Mouse (Mus musculus) embryonic facial prominence, embryonic 14.5 days (tissue): Measurements from ENCODE around the gene Hbb-bh1. TPM values are rescaled to one million over a fixed set of nuclear protein-coding genes. Genes with fewer than 3 reads are reported as not detected.

ENCODE experiments used
- ATAC-seq: fragments of 200-750 bp; cut with Nextera tagmentation; 2 replicates; pipeline ENCODE4 v1.8.0; 2017; ENCODE audit warnings: low read depth, moderate number of reproducible peaks, moderate TSS enrichment
- DNase-seq: peaks from one replicate; pipeline ENCODE4 v3.0.0-alpha.2; 2015; ENCODE audit warnings: low spot score
- H3K27ac ChIP-seq: fragments of 300-500 bp; sonication (generic); replicated peaks from 2 replicates; pipeline ENCODE4 v1.5.1; 2014; ENCODE audit warnings: low read depth, mild to moderate bottlenecking, low read length, moderate library complexity
- H3K27me3 ChIP-seq: fragments of 300-500 bp; sonication (generic); replicated peaks from 2 replicates; pipeline ENCODE4 v1.6.1; 2014; ENCODE audit warnings: low read length; ENCODE audit not compliant: control insufficient read depth, insufficient read depth
- H3K36me3 ChIP-seq: fragments of 300-500 bp; sonication (generic); 2 replicates; pipeline ENCODE4 v1.6.1; 2014; ENCODE audit warnings: low read length, mixed read lengths; ENCODE audit not compliant: control insufficient read depth, insufficient read depth
- H3K4me1 ChIP-seq: fragments of 300-500 bp; sonication (generic); 2 replicates; pipeline ENCODE4 v1.6.1; 2014; ENCODE audit warnings: antibody characterized with exemption, low read length; ENCODE audit not compliant: control insufficient read depth, insufficient read depth
- H3K4me2 ChIP-seq: fragments of 300-500 bp; sonication (generic); 2 replicates; pipeline ENCODE4 v1.6.1; 2014; ENCODE audit warnings: low read depth, mild to moderate bottlenecking, low read length, moderate library complexity, mixed read lengths
- H3K4me3 ChIP-seq: fragments of 300-500 bp; sonication (generic); 2 replicates; pipeline ENCODE4 v1.5.1; 2014; ENCODE audit warnings: low read depth, mild to moderate bottlenecking, low read length
- H3K9ac ChIP-seq: fragments of 300-500 bp; sonication (generic); 2 replicates; pipeline ENCODE4 v1.6.1; 2014; ENCODE audit warnings: low read depth, mild to moderate bottlenecking, low read length, moderate library complexity, mixed read lengths
- H3K9me3 ChIP-seq: fragments of 300-500 bp; sonication (generic); 2 replicates; pipeline ENCODE4 v1.6.1; 2016; ENCODE audit warnings: low read length; ENCODE audit not compliant: control insufficient read depth
- WGBS: fragments of 180-500 bp; shearing (Covaris S2); extraction: QIAGEN DNeasy Blood & Tissue Kit; methylation state at CpG from one replicate; pipeline ENCODE4 v1.1.7; 2014; 5-methylcytosine and 5-hydroxymethylcytosine counted together
- polyA plus RNA-seq: library from polyadenylated mRNA; unstranded; fragments of >200 nt; fragmentation: Nextera tagmentation; extraction: Ambion mirVana; gene quantifications from 2 replicates; pipeline ENCODE4 v1.2.1, GENCODE M21; 2014

Hbb-bh1 gene
- 3.6 and 8.0 TPM in 2 replicates for polyA plus RNA-seq

DNA sequence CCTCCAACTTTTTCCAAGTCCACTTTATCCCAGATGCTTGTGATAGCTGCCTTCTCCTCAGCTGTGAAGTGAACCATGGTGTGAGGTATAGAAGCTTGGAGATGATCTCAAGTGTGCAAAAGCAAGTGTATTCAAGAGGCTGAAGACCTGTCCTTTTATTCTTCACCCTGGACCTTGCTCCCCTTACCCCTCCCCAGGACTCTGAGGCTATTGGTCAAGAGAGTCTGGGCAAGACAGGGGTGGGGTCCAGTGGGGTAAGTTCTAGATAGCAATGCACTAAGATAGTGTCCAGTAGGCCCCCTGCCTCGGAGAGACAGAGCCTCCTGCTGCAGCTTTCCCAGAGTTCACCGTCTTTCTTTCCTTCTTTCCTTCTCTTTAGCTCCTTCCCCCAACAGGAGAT is at the start of gene Hbb-bh1:
Hbb-bh1 (minus strand) TSS at position 131 of the 400 bp plus-strand sequence.
- no peak for ATAC-seq
- 74% methylated on average over 2 of the region's 2 CpGs for WGBS
- H3K27me3 ChIP-seq, result no peaks in the 10 kb centered on the region

DNA sequence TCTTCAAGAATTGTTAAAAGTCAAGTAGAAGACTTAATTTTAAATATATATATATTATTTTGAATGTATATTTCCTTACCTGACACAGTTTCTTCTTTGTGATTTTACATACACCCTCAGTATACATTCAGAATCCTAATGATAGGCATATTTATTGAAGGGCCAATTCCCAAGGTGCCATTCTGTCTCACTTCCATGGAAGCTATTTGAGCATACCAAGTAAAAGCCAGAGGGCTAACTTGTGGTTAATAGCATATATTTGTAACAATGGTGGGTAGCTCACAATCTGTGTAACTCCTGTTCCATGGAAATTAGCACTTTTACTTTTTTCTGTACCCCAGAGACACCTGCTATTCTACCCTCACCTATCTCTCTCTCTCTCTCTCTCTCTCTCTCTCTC is 43.2 kb upstream of the Hbb-bh1 start, which contains the start of gene Olfr66:
Olfr66 (minus strand) TSS at position 101 of the 400 bp plus-strand sequence.
- Histone ChIP-seq H3K4me1 (no peaks in the 10 kb centered on the region), H3K4me3 (no peak within 1 kb of the TSS), H3K36me3 (no peaks in the 10 kb centered on the region), H3K9me3 (no peaks in the 10 kb centered on the region), H3K9ac (no peak within 1 kb of the TSS), H3K27ac (no peak within 1 kb of the TSS), H3K27me3 (no peaks in the 10 kb centered on the region), H3K4me2 (no peak within 1 kb of the TSS)
- no peak for ATAC-seq
- no peak for DNase-seq

More for the DNA sequence above, at the start of gene Hbb-bh1:
- Histone ChIP-seq H3K4me2 (no peak within 1 kb of the TSS), H3K4me3 (no peak within 1 kb of the TSS), H3K9me3 (no peaks in the 10 kb centered on the region), H3K36me3 (no peaks in the 10 kb centered on the region), H3K27ac (no peak within 1 kb of the TSS), H3K9ac (no peak within 1 kb of the TSS), H3K4me1 (no peaks in the 10 kb centered on the region)
- no peak for DNase-seq

DNA sequence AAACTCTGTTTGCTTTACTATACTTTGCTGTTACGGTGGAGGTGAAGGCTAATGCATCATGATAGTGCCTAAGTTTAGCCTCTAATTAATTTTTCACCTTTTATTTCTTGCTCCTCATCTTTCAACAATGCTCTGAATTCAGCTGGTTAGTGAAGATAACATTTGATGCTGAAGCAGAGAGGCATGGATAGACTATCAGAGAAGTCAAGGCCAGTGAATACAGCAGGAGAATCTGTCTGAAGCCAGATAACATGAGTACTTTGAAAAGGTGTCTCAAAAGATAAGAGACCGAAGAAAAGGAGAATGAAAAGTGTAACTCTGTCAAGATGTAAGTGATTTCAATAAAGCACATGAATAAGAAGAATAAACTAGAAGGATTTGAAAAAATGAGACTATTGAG is 34.1 kb upstream of the Hbb-bh1 start:
- no peak for ATAC-seq
- DNase-seq, result no peak
- Histone ChIP-seq H3K27ac (no peak overlapping the region), H3K9me3 (no peaks in the 10 kb centered on the region), H3K9ac (no peak overlapping the region), H3K4me1 (no peaks in the 10 kb centered on the region), H3K36me3 (no peaks in the 10 kb centered on the region), H3K4me3 (no peak overlapping the region), H3K27me3 (no peaks in the 10 kb centered on the region), H3K4me2 (no peak overlapping the region)
- 80% methylated on average over 2 of the region's 2 CpGs for WGBS

DNA sequence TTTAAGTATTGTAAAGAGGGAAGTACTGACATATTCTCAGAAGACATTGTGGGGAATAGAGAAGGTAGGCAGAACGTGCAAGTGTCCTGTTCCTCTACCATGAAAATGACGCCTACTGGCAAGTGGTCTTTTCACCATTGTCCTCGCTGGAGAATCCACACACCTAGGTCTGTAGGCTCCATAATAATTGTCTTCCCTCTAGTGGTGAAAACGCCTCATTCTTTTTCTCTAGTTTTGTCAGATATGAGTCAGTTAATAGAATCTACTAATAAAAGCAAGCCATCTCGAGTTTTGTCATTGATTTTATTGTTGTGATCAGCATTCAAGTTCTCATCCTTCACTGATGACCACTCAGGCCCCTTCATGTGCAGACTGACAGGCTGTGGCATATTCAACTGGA is 31.5 kb upstream of the Hbb-bh1 start:
- Histone ChIP-seq H3K36me3 (no peaks in the 10 kb centered on the region), H3K9ac (no peak overlapping the region), H3K4me1 (no peaks in the 10 kb centered on the region), H3K9me3 (no peaks in the 10 kb centered on the region), H3K4me2 (no peak overlapping the region), H3K4me3 (no peak overlapping the region), H3K27me3 (no peaks in the 10 kb centered on the region), H3K27ac (no peak overlapping the region)
- WGBS, result 48% methylated on average over 5 of the region's 5 CpGs
- DNase-seq (no peak), ATAC-seq (no peak)

DNA sequence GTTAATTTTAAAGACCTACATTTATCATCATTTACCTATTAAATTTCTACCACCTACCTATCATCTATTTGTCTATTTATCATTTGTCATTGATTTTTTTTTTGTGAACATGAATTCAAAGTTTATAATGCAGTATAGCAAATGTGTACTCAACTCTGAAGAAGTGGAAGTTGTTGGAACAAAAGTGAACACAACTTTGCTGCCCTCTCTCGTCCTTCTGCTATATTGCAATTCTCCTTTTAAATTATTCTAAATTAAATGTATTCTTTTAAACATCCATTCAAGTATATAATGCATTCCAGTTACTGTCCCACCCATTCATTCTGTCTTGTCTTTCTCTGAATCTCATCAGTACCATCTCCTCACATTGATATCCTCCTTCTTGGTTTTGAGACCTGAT is 30.1 kb upstream of the Hbb-bh1 start:
- WGBS, result 4% methylated on average over 1 of the region's 1 CpGs
- peak; percentile 5 for DNase-seq
- Histone ChIP-seq H3K9me3 (no peaks in the 10 kb centered on the region), H3K4me1 (no peaks in the 10 kb centered on the region), H3K36me3 (no peaks in the 10 kb centered on the region), H3K9ac (no peak overlapping the region), H3K27ac (no peak overlapping the region), H3K4me2 (no peak overlapping the region), H3K4me3 (no peak overlapping the region), H3K27me3 (no peaks in the 10 kb centered on the region)
- ATAC-seq, result no peak

DNA sequence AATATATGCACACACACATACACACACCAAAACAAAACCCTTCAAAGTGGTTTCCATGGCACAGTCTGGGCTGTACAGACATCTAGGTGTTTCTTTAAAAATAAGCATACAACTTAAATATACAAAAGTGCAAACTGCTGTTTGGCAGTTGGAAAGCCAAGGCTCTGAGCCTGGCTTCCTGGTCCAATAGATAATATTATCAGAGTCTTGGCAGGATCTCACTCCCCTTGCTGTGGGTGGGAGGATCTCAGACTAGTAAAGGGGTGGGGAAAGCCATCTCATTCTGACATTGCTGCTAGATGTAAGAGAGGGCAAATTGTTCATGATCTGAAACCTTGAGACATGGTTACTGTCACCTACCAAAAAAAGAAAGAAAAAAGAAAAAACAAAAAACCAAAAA is 27.7 kb upstream of the Hbb-bh1 start:
- ATAC-seq, result no peak
- DNase-seq, result no peak
- no peaks in the 10 kb centered on the region for H3K36me3 ChIP-seq
- no peaks in the 10 kb centered on the region for H3K27me3 ChIP-seq
- H3K9me3 ChIP-seq, result no peaks in the 10 kb centered on the region
- H3K4me2 ChIP-seq, result no peak overlapping the region
- H3K27ac ChIP-seq, result no peak overlapping the region
- H3K4me1 ChIP-seq, result no peaks in the 10 kb centered on the region
- no peak overlapping the region for H3K4me3 ChIP-seq
- no peak overlapping the region for H3K9ac ChIP-seq

DNA sequence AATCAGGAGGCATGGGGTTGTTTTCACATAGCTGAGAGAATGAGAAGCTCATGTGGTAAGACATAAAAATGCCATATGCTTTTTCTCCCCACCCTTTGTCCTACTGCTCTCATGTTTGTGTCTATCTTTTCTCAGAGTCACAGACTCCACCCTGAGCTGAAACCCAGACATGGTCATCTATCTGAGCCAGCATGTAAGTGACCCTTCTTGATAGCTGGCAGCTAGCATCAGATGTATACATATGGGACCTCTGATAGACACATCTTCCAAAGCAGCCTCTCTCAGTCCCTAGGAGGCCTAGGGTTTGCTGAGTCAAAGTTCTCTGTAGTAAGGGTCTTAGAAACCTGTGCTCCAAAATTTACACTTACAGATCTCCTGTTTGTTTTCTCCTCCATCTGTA is 22.8 kb upstream of the Hbb-bh1 start:
- Histone ChIP-seq H3K4me2 (no peak overlapping the region), H3K27me3 (no peaks in the 10 kb centered on the region), H3K9me3 (no peaks in the 10 kb centered on the region), H3K27ac (no peak overlapping the region), H3K4me3 (no peak overlapping the region), H3K9ac (no peak overlapping the region), H3K36me3 (no peaks in the 10 kb centered on the region), H3K4me1 (no peaks in the 10 kb centered on the region)
- ATAC-seq, result no peak
- no peak for DNase-seq

DNA sequence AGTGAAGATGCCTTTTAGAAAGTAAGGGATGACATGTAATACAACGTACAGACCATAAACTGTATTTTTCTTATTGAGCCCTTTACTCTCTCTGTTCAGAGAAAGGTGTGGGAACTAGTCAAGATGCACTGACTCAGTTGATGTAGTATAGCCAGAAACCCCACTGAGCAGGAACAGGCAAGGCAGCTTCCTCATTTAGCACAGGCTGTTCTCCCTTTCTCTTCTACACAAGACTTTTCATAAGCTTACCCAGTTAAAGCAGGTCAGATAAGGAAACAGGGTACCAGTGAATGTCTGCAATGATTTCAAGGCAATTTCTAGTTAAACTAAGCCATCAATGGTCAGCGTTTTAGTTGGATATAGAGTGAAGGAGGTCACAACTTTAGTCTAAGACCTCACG is 18.6 kb upstream of the Hbb-bh1 start:
- Histone ChIP-seq H3K4me3 (no peak overlapping the region), H3K4me1 (no peaks in the 10 kb centered on the region), H3K36me3 (no peaks in the 10 kb centered on the region), H3K9ac (no peak overlapping the region), H3K9me3 (no peaks in the 10 kb centered on the region), H3K27ac (no peak overlapping the region), H3K27me3 (no peaks in the 10 kb centered on the region), H3K4me2 (no peak overlapping the region)
- 78% methylated on average over 3 of the region's 3 CpGs for WGBS
- DNase-seq (no peak), ATAC-seq (no peak)

DNA sequence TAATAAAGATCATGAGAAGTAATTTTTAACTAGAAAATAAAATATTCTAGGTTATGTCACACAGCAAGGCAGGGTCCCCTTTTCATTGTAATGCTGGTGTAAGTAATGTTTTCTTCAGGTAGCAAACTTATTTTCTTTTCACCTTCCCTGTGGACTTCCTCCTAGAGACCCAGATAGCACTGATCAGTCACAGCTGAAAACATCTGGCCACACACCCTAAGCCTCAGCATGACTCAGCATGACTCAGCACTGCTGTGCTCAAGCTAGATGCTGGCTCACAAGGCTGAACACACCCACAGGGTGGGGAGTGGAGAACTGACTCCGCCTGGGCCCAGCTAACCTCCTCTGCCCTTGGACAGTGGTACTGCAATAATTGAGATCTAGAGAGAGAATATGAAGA is 17.9 kb upstream of the Hbb-bh1 start:
- DNase-seq, result peak; percentile 7

More for the DNA sequence above, 17.9 kb upstream of the Hbb-bh1 start:
- no peak overlapping the region for H3K4me3 ChIP-seq
- WGBS, result 40% methylated on average over 1 of the region's 1 CpGs
- no peak overlapping the region for H3K4me2 ChIP-seq
- no peak overlapping the region for H3K9ac ChIP-seq
- no peak overlapping the region for H3K27ac ChIP-seq
- no peaks in the 10 kb centered on the region for H3K9me3 ChIP-seq
- H3K27me3 ChIP-seq, result no peaks in the 10 kb centered on the region
- H3K36me3 ChIP-seq, result no peaks in the 10 kb centered on the region
- H3K4me1 ChIP-seq, result no peaks in the 10 kb centered on the region
- no peak for ATAC-seq
